Mouse (Mus musculus): Measurements from ENCODE around the gene E130114P18Rik.

The E130114P18Rik gene

GRCm38 (mm10) chr4:97640385-97640784 is 137.5 kb downstream of the E130114P18Rik start:
- no peak for DNase-seq

DNA sequence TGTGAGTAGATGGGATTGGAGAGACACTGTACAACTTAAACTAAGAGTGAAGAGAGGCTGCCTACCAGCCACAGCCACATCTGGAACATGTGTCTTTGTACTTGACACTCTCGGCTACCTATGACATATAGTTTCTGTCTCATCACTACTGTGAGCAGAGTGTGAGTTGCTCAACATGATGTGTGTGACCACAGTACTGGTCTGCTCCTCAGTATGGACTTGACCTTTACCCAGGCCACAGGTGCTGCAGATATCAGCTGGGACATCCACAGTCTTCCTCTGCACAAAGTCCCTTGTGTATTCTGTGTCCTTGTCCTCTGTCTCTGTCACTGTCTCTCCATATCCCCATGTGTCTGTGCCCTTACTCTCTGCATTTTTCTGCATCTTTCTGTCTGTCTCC is 141.3 kb downstream of the E130114P18Rik start:
- DNase-seq, result no peak

- no peak for DNase-seq
Observed at GRCm38 (mm10) chr4:97635757-97636292, 142.1 kb downstream of the E130114P18Rik start.

DNA sequence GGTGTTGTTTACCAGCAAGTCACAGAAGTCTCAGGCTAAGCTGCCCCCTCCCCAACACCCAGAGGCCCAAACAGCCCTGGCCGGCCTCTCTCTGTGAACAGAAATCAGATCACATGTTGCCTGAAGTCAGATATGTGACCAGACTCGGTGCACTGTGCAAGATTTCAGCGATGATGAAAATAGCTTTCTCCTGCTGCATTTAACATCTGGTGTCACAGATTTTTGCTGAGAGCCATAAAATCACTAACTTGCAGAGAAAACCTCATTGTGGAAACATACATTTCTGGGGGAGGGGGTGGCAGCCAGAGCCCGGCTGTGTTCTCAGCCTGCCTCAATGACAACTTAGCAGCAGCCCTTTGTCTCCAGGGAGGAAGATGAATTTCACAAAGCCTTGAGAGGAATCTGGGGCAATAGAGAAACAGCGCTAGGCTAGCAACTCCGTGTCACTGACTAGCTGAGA is 142.6 kb downstream of the E130114P18Rik start:
- DNase-seq, result no peak

GRCm38 (mm10) chr4:97628881-97629605 is 148.8 kb downstream of the E130114P18Rik start:
- DNase-seq, result peak; percentile 46 to 58

- DNase-seq, result no peak
Observed at GRCm38 (mm10) chr4:97626002-97626720, 151.7 kb downstream of the E130114P18Rik start.

GRCm38 (mm10) chr4:97623165-97623564 is 154.7 kb downstream of the E130114P18Rik start:
- DNase-seq, result peak in 1 of 2 experiments; percentile 53

DNA sequence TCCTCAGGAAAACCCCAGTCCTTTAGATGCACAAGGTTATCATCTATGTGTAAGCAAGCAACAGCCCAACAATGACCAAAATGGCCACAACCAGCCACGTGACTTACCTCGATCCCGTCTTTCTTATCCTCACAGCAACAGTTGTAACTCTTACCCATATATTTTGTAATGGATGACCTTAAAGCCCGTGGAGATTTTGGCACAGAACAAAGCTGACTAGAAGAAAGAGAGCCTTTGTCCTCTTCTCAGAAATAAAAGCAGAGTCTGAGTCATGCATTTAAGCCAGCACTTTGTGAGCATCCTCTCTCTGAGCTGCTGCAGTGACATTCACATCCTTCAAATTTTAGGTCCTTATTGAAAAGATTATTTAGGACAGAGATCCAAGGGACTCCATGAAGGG is 156.1 kb downstream of the E130114P18Rik start:
- DNase-seq, result no peak

- DNase-seq, result peak; percentile 29 to 30
Observed at GRCm38 (mm10) chr4:97620409-97620808, 157.5 kb downstream of the E130114P18Rik start.

- DNase-seq, result peak; percentile 42 to 52
Observed at GRCm38 (mm10) chr4:97618668-97619373, 159.1 kb downstream of the E130114P18Rik start.

DNA sequence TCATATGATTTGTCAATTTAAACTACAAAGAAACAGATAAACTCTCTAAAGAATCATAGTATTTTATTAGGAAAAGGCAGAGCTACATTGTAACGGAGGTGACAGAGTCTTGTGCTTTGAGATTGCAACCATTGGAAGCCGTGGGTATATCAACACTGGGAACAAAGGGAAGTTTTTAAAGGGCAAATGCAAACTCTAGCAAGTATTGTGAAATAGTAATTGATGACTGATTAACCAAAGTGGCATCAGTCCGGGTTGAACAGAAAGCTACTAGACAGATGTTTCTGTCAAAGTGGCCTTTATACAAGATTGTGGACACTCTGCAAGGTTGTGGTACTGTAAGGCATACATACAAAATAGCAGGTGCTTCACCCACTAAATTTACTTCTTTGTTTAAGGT is 162.8 kb downstream of the E130114P18Rik start:
- no peak for DNase-seq

- DNase-seq, result peak; percentile 72 to 86
Observed at GRCm38 (mm10) chr4:97611251-97611847, 166.5 kb downstream of the E130114P18Rik start.

DNA sequence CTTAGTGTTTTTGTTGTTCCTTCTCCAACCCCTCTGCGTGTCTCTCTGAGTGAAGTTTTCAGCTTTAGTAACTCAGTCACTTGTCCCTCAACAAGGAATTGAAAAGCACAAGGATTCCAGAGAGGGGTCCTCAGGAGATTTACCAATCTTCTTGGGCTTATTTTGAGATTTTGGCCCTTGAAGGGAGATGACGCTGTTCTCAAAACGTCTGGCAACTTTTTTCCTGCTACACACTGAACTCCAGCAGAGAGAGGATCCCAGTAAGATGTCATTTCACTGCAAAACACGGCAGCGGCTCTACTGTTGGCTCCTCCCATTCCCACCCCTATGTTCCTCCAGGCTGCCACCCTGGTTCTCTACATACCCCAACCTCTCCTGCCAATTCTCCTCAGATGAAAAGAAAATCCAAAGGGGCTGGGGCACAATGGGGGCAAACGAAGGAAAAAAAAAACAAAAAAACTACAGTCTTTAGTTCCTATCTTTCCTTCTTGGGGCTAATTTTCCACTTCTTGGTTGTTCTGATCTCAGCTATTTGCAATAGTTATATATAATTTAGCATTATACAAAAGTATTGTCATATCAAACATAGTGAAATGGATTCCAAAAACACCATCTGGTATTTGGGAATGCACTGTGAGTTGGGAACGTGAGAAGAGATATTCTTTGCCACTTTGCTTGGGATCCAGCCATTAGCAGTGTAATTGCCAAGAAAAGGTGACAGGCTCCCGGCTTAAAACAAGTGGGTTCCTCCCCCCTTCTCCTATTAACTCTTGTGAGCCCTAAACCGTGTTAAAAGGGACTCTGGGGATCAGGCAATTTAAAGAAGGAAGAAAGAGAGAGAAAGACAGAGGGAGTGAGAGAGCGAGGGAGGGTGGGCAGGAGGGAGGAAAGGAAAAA is 167.8 kb downstream of the E130114P18Rik start:
- peak; percentile 49 to 76 for DNase-seq

DNA sequence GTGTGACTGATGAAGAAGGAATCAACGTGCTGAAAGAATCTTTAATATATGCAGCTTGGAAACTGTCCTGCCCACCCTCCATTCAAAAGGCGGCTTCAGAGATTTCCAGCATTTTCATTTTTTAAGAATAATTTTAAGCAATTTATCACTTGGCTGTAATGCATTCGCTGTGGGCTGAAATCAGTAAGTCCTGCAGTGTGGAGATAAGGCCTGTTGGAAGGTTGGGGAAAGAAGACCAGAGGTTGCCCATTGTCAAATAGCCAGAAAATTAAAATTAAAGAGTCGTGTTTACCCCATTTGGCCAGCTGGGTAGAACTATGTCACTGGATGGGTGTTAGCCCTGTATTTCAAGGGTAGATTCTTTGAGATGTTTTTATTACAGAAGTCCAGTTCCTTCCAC is 168.5 kb downstream of the E130114P18Rik start:
- no peak for DNase-seq

DNA sequence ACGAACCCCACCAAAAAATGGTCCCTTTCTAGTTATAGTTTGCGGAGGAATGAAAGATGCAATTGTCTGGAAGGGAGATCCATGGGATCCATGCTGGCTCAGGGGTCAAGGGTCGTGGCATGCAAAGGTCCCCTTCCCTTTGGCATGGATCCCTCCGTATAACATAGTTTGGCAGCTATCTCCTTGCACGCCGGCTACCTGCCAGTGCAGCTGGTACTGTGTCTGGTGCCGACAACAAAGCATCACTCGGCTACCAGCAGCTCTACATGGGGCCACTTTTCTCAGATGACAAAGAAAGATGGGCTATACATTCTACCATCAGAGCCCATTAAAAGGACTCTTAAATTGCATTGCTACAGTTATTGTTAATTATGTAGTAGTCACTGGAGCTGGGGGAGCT is 169.2 kb downstream of the E130114P18Rik start:
- DNase-seq, result peak; percentile 45 to 50

DNA sequence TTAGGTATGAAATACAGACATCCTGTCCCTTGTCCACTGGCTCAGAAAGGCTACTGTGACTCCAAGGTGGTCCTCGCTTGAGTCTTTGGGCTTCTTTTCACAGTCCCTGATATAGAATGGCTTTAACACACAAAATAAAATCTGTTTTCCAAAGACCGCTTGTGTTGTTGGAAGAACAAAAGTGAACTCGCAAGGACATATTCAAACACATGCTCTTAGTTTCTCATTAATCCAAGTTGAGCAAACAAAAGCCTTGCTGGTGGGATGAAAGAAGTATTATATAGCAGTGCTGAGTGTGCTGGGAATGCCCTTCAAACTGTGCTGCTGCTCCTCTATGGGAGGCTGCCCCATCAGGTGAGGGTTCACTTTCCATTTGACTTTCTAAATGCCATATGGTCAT is 169.7 kb downstream of the E130114P18Rik start:
- DNase-seq, result no peak

- DNase-seq, result no peak
Observed at GRCm38 (mm10) chr4:97607169-97607568, 170.7 kb downstream of the E130114P18Rik start.

GRCm38 (mm10) chr4:97606524-97606923 is 171.4 kb downstream of the E130114P18Rik start:
- no peak for DNase-seq

DNA sequence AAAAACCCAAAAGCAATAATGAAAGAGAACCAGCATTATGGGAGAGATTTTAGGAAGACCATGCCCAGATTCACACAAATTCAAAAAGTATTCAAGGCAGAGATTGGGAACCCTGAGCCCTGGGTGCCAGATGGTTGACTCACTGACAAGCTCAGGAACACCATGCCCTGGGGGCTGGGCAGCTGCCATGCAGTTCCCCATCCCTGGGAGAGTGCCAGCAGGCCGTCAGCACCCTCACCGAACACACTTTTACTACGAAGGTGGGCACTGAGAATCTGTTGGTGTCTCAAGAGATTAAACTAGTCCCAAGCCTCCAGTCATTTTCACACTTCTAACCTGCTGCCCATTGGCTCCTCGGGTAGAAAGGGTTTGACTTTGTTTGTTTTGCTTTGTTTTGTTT is 175.3 kb downstream of the E130114P18Rik start:
- peak; percentile 63 to 75 for DNase-seq

DNA sequence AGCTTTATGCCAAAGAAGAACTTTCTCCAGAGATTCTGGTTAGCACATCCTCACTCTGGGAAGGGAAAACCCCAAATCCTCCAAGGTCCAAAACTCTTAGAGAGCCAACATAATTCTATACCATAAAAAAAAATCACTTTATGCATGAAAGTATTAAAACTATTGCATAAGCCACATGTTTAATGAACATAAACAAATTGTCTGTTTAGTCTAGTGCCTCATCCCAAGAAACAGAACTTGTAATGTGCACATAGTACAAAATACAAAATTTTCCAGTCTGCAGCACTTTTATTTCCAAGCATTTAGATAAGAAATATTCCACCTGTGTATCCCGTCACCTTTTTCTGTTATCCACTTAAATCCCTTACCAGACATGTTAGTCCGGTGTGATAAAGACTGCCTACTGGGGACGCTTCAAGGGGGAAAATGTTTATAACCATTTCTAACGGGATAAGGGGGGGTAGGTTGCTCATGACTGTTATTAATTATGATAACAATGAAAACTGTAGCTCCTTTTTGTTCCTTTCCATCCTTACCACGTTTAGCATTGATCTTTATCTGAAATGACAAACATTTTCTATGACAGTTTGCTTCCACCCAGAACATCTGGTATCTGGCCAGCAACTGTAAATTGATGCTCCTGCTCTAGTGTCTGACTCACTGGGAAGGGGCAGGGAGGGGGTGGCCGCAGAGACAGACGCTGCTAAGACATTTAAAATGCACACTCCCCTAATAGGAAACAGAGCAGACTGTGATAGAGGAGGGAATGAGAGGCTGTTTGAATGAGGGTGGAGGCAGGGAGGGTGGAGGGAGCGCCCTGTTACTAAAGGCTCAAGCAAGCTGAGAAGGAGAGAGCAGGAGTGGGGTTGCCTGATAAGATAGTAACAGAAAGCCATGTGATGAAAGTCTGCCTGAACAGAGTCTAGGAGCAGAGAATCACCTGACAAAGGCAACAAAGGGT is 176.7 kb downstream of the E130114P18Rik start:
- DNase-seq, result no peak
